Mouse (Mus musculus) C2C12 (cell line): ENCODE data around the gene Olfr530. TPM values are rescaled to one million over a fixed set of nuclear protein-coding genes. Genes with fewer than 3 reads are reported as not detected.
A peak's percentile ranks its signal among the peaks of the same experiment; 100 is the strongest.

Source experiments
- H3K27me3 ChIP-seq: one replicate; pipeline ENCODE4 v1.6.1; 2011; ENCODE audit not compliant: control insufficient read depth, insufficient read depth, insufficient read length
- H3K36me3 ChIP-seq: one replicate; pipeline ENCODE4 v1.6.1; 2011; ENCODE audit not compliant: control insufficient read depth, insufficient read depth
- H3K4me3 ChIP-seq: one replicate; pipeline ENCODE4 v1.5.1; 2011; ENCODE audit warnings: mild to moderate bottlenecking, control low read depth; ENCODE audit not compliant: poor library complexity, insufficient read depth, severe bottlenecking
- H3K79me2 ChIP-seq: one replicate; pipeline ENCODE4 v1.6.1; 2011; ENCODE audit not compliant: control insufficient read depth, insufficient read depth
- H3K79me3 ChIP-seq: one replicate; pipeline ENCODE4 v1.6.1; 2011; ENCODE audit warnings: low read depth, control low read depth
- H3ac ChIP-seq: one replicate; pipeline ENCODE3; 2011; ENCODE audit warnings: low read depth; ENCODE audit not compliant: control insufficient read depth, insufficient read length
- CEBPB ChIP-seq: IDR thresholded peaks from one replicate; pipeline ENCODE4 v1.6.1; 2011; ENCODE audit warnings: low read depth, mild to moderate bottlenecking, control low read depth, moderate library complexity
- MYOD1 ChIP-seq: IDR thresholded peaks from one replicate; pipeline ENCODE4 v1.6.1; 2011; ENCODE audit warnings: low read depth; ENCODE audit not compliant: control insufficient read depth, insufficient read length
- USF1 ChIP-seq: IDR thresholded peaks from one replicate; pipeline ENCODE4 v1.6.1; 2011; ENCODE audit warnings: low read depth, mild to moderate bottlenecking, control low read depth, moderate library complexity
- polyA plus RNA-seq: library from polyadenylated mRNA; unstranded; fragments of >200 nt; fragmentation: generic; extraction: Trizol; gene quantifications from one replicate; pipeline ENCODE4 v1.2.1, GENCODE M21; 2012; ENCODE audit warnings: missing spikeins

The Olfr530 gene
- polyA plus RNA-seq, 1 experiment = not detected

DNA sequence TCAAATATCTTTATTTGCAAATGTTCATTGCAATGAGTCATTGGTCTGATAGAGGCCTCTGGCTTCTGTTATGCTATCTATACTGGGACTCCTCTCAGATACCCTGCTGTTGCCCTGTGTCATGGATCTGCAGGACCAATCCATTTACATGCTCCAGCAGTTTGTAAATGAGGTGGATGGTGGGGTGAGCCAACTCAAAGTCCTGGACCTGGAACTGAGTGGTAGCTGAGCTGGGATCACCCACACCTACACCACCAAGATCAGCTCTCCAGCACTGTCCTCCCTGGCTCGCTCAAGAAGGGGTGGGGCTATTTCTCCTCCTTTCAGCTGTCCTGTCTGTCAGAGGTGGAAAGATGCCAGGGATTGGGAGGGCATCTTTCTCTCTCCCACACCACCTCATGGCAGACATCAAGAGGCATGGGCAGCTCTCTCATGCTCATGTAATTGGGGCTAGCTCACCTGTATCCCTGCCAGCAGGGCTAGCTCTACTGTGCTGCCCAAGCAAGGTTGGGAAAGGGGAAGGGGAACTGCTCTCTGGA is 46.3 kb downstream of the Olfr530 start:
- no peaks in the 10 kb centered on the region for H3K36me3 ChIP-seq
- no peak overlapping the region for H3K4me3 ChIP-seq
- H3K79me2 ChIP-seq = no peaks in the 10 kb centered on the region
- TF ChIP-seq USF1 (no peak), CEBPB (no peak), MYOD1 (peak; percentile 87)
- H3ac ChIP-seq = no peak overlapping the region
- H3K79me3 ChIP-seq = no peaks in the 10 kb centered on the region
- H3K27me3 ChIP-seq = no peaks in the 10 kb centered on the region

Other genes starting within 250 kb of the Olfr530 start
- 16.9 TPM for gene Mtg1, start 238.8 kb downstream of the Olfr530 start, polyA plus RNA-seq
- not detected for gene Sprn, start 221.5 kb downstream of the Olfr530 start, polyA plus RNA-seq
- gene Olfr522, start 211.6 kb downstream of the Olfr530 start, polyA plus RNA-seq = not detected
- not detected for gene Olfr523, start 203.1 kb downstream of the Olfr530 start, polyA plus RNA-seq
- gene Olfr524, start 170.4 kb downstream of the Olfr530 start, polyA plus RNA-seq = not detected
- gene Cd163l1, start 158.1 kb downstream of the Olfr530 start, polyA plus RNA-seq = not detected
- gene 5830411N06Rik, start 129.0 kb downstream of the Olfr530 start, polyA plus RNA-seq = not detected
- not detected for gene Olfr525, start 55.5 kb downstream of the Olfr530 start, polyA plus RNA-seq
- not detected for gene Olfr527, start 42.3 kb downstream of the Olfr530 start, polyA plus RNA-seq
- gene Olfr60, start 14.7 kb downstream of the Olfr530 start, polyA plus RNA-seq = not detected
- not detected for gene Olfr531, start 26.6 kb upstream of the Olfr530 start, polyA plus RNA-seq
- gene Olfr532, start 45.3 kb upstream of the Olfr530 start, polyA plus RNA-seq = not detected
- not detected for gene Olfr533, start 87.0 kb upstream of the Olfr530 start, polyA plus RNA-seq
- gene Olfr535, start 107.9 kb upstream of the Olfr530 start, polyA plus RNA-seq = not detected
- gene Olfr536, start 131.1 kb upstream of the Olfr530 start, polyA plus RNA-seq = not detected
- not detected for gene Olfr538, start 191.6 kb upstream of the Olfr530 start, polyA plus RNA-seq
- gene Olfr46, start 224.9 kb upstream of the Olfr530 start, polyA plus RNA-seq = not detected